In genomic region chr8:83998231-83999056, GRCm38 (mm10) we compare ENCODE assay signal across 8 mouse cellular contexts. TPM values are rescaled to one million over a fixed set of nuclear protein-coding genes. Genes with fewer than 3 reads are reported as not detected.
DNase-seq lines count a peak whose midpoint lies in the region; ATAC-seq and TF ChIP-seq lines count a peak whose summit lies in the region.

No protein-coding gene starts in this region.

- peak overlapping the region; percentile 94 for H3K4me2 ChIP-seq in heart, embryonic 14.5 days (ENCODE audit: low read length)
- H3K4me2 ChIP-seq in kidney, postnatal 0 days (ENCODE audit: low read length) = peak overlapping the region; percentile 90

- peak; percentile 60 for TF ChIP-seq CTCF in kidney, postnatal 0 days (IDR thresholded peaks at IDR 0.05; ENCODE audit: low read depth)

- H3K4me3 ChIP-seq in heart, embryonic 14.5 days (ENCODE audit: control insufficient read depth in 1 of 2, insufficient read depth in 1 of 2, low read depth in 1 of 2, low read length in 2 of 2) = peak overlapping the region; percentile 52 to 82
- peak overlapping the region; percentile 61 for H3K4me3 ChIP-seq in kidney, postnatal 0 days (replicated peaks; ENCODE audit: low read depth, low read length)

- DNase-seq in CD8-positive naive resting alpha-beta T cell, adult 2 months (ENCODE audit: low read depth in 2 of 2, low spot score in 2 of 2) = peak; percentile 44 to 70
- peak; percentile 91 for DNase-seq in R1 (ENCODE audit: low read depth, low spot score)
- DNase-seq in embryo, embryonic 11.5 days (ENCODE audit: low read depth, low spot score) = peak; percentile 54
- peak; percentile 80 for DNase-seq in kidney, postnatal 0 days (ENCODE audit: low spot score)
- DNase-seq in lung, postnatal 14 days = peak; percentile 69
- peak; percentile 75 for DNase-seq in retina, postnatal 1 day
- no peak for DNase-seq in ovary, postnatal 14 days (ENCODE audit: low spot score)

- peaks cover 57% of the 10 kb centered on the region for H3K36me3 ChIP-seq in heart, embryonic 14.5 days (ENCODE audit: control insufficient read depth, insufficient read depth, low read length)
- H3K36me3 ChIP-seq in kidney, postnatal 0 days (ENCODE audit: insufficient read depth, low read length) = 0 out of 2 replicates have a peak, but pooled peaks cover 8% of the 10 kb centered on the region

- peaks cover 15 to 19% of the 10 kb centered on the region in 2 experiments for H3K4me1 ChIP-seq in heart, embryonic 14.5 days (ENCODE audit: control insufficient read depth in 2 of 2, insufficient read depth in 2 of 2, low read length in 2 of 2)
- peaks cover 14% of the 10 kb centered on the region for H3K4me1 ChIP-seq in kidney, postnatal 0 days (replicated peaks; ENCODE audit: insufficient read depth, low read length)

- ATAC-seq in heart, embryonic 14.5 days (ENCODE audit: insufficient number of reproducible peaks, insufficient read depth, low FRiP score, low read depth) = no peak
- peak; percentile 9; the same call in 1 of the 2 replicates for ATAC-seq in kidney, postnatal 0 days (replicated peaks; ENCODE audit: low FRiP score, low read depth)

- H3K9ac ChIP-seq in heart, embryonic 14.5 days (ENCODE audit: low read length) = peak overlapping the region; percentile 91
- H3K9ac ChIP-seq in kidney, postnatal 0 days (ENCODE audit: low read depth, low read length) = peak overlapping the region; percentile 76

- 2% methylated on average over 62 of the region's 92 CpGs for WGBS in heart, embryonic 14.5 days
- 1% methylated on average over 62 of the region's 92 CpGs for WGBS in kidney, postnatal 0 days

- H3K27ac ChIP-seq in heart, embryonic 14.5 days (replicated peaks in 1 of 2; ENCODE audit: control insufficient read depth in 1 of 2, insufficient read depth in 1 of 2, low read depth in 2 of 2, low read length in 2 of 2) = peak overlapping the region; percentile 6 to 95; a peak in 3 of 4 replicates
- H3K27ac ChIP-seq in kidney, postnatal 0 days = peak overlapping the region; percentile 94

- no peaks in the 10 kb centered on the region for H3K27me3 ChIP-seq in heart, embryonic 14.5 days (ENCODE audit: control insufficient read depth, insufficient read depth, low read length)
- no peaks in the 10 kb centered on the region for H3K27me3 ChIP-seq in kidney, postnatal 0 days (ENCODE audit: insufficient read depth, low read length)

- H3K9me3 ChIP-seq in heart, embryonic 14.5 days (ENCODE audit: control insufficient read depth, low read length) = no peaks in the 10 kb centered on the region
- H3K9me3 ChIP-seq in kidney, postnatal 0 days (replicated peaks; ENCODE audit: low read length) = no peaks in the 10 kb centered on the region

RNA-seq across cellular contexts. Expression of gene Samd1, which starts 1.0 kb away (rescaled TPM):
- 7.3 and 8.5 TPM in 2 replicates for polyA plus RNA-seq in heart, embryonic 14.5 days (2014; fragmentation: Nextera tagmentation; extraction: Ambion mirVana)
- polyA plus RNA-seq in kidney, postnatal 0 days (2015; fragmentation: Nextera tagmentation; extraction: Ambion mirVana) = 6.7 and 7.2 TPM in 2 replicates

RNA-seq across cellular contexts. Expression of gene 1700067K01Rik, which starts 2.9 kb away (rescaled TPM):
- 0.69 and 0.80 TPM in 2 replicates for polyA plus RNA-seq in heart, embryonic 14.5 days (2014; fragmentation: Nextera tagmentation; extraction: Ambion mirVana)
- 1.1 and 1.7 TPM in 2 replicates for polyA plus RNA-seq in kidney, postnatal 0 days (2015; fragmentation: Nextera tagmentation; extraction: Ambion mirVana)

RNA-seq across cellular contexts. Expression of gene 2210011C24Rik, which starts 13.5 kb away (rescaled TPM):
- 0.16 and 0.20 TPM in 2 replicates for polyA plus RNA-seq in heart, embryonic 14.5 days (2014; fragmentation: Nextera tagmentation; extraction: Ambion mirVana)
- polyA plus RNA-seq in kidney, postnatal 0 days (2015; fragmentation: Nextera tagmentation; extraction: Ambion mirVana) = 15.8 and 21.0 TPM in 2 replicates

RNA-seq across cellular contexts. Expression of gene Palm3, which starts 22.8 kb away (rescaled TPM):
- 0.13 and 1.2 TPM in 2 replicates for polyA plus RNA-seq in heart, embryonic 14.5 days (2014; fragmentation: Nextera tagmentation; extraction: Ambion mirVana)
- polyA plus RNA-seq in kidney, postnatal 0 days (2015; fragmentation: Nextera tagmentation; extraction: Ambion mirVana) = 12.7 and 15.7 TPM in 2 replicates

RNA-seq across cellular contexts. Expression of gene Prkaca, which starts 25.7 kb away (rescaled TPM):
- polyA plus RNA-seq in heart, embryonic 14.5 days (2014; fragmentation: Nextera tagmentation; extraction: Ambion mirVana) = 160 and 211 TPM in 2 replicates
- polyA plus RNA-seq in kidney, postnatal 0 days (2015; fragmentation: Nextera tagmentation; extraction: Ambion mirVana) = 104 and 109 TPM in 2 replicates

Comparison
In these comparisons a context has a peak if more than half of its experiments do, and no peak if none do; other contexts are left out.
1. RNA of gene 2210011C24Rik, which starts 13.5 kb away (polyA plus RNA-seq): 15.8 to 21.0 TPM in kidney, postnatal 0 days; 0.16 to 0.20 TPM in heart, embryonic 14.5 days; every median in the first group is over 10 times any median in the second.